Mouse (Mus musculus) myocyte (in vitro differentiated cells): ENCODE data around the gene Zfp940.

Experiments
- CEBPB ChIP-seq: IDR thresholded peaks from 2 replicates; pipeline ENCODE4 v1.6.1; 2011; ENCODE audit warnings: mild to moderate bottlenecking, moderate library complexity; ENCODE audit not compliant: poor library complexity, insufficient read depth, severe bottlenecking
- E2F4 ChIP-seq: IDR thresholded peaks from one replicate; pipeline ENCODE4 v1.6.1; 2011; ENCODE audit warnings: mild to moderate bottlenecking, control low read depth, moderate library complexity; ENCODE audit not compliant: insufficient read depth
- MAX ChIP-seq: IDR thresholded peaks from one replicate; pipeline ENCODE4 v1.6.1; 2011; ENCODE audit warnings: low read depth, mild to moderate bottlenecking, control low read depth
- MYOD1 ChIP-seq, 3 experiments: IDR thresholded peaks; one replicate each; pipeline ENCODE4 v1.6.1; 2011; ENCODE audit warnings: control low read depth in 2 of 3, low read depth in 2 of 3, mild to moderate bottlenecking in 2 of 3, moderate library complexity in 1 of 3; ENCODE audit not compliant: insufficient read length in 2 of 3, control insufficient read depth in 1 of 3
- MYOG ChIP-seq, 3 experiments: IDR thresholded peaks; one replicate each; pipeline ENCODE4 v1.6.1; 2011; ENCODE audit warnings: control low read depth in 2 of 3, low read depth in 2 of 3, mild to moderate bottlenecking in 2 of 3; ENCODE audit not compliant: insufficient read length in 2 of 3, control insufficient read depth in 1 of 3, insufficient read depth in 1 of 3
- POLR2A ChIP-seq: IDR thresholded peaks from one replicate; pipeline ENCODE4 v1.6.1; 2011; ENCODE audit warnings: low read depth, mild to moderate bottlenecking, control low read depth, moderate library complexity; ENCODE audit not compliant: insufficient read length
- POLR2AphosphoS2 ChIP-seq: IDR thresholded peaks from one replicate; pipeline ENCODE4 v1.6.1; 2011; ENCODE audit warnings: low read depth, control low read depth; ENCODE audit not compliant: insufficient read length
- REST ChIP-seq: IDR thresholded peaks from one replicate; pipeline ENCODE4 v1.6.1; 2011; ENCODE audit warnings: mild to moderate bottlenecking, control low read depth, moderate library complexity; ENCODE audit not compliant: insufficient read depth, insufficient read length
- SRF ChIP-seq: IDR thresholded peaks from one replicate; pipeline ENCODE4 v1.6.1; 2011; ENCODE audit warnings: low read depth; ENCODE audit not compliant: control insufficient read depth, insufficient read length
- TCF12 ChIP-seq: IDR thresholded peaks from one replicate; pipeline ENCODE4 v1.6.1; 2011; ENCODE audit warnings: mild to moderate bottlenecking, control low read depth; ENCODE audit not compliant: poor library complexity, insufficient read depth, severe bottlenecking
- TCF3 ChIP-seq: IDR thresholded peaks from one replicate; pipeline ENCODE4 v1.6.1; 2011; ENCODE audit warnings: low read depth, control low read depth; ENCODE audit not compliant: insufficient read length
- USF1 ChIP-seq: IDR thresholded peaks from one replicate; pipeline ENCODE4 v1.6.1; 2011; ENCODE audit warnings: low read depth, mild to moderate bottlenecking, control low read depth, moderate library complexity

DNA sequence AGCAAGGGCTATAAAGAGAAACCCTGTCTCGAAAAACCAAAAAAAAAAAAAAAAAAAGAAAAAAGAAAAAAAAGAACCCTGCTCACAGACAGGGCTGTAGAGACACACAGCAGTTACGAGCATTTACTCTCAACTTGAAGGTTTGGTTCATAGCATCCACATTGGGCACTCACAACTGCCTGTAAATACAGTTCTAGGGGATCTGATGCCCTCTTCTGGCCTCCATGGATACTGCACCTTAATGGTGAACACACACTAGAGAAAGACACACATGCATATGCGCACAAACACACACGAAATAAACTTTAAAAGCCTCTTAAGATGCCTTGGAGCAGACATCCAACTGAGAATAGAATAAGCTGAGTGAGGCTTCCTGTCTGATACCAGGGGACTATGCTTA lies 44.9 kb upstream of the Zfp940 start:
- TF ChIP-seq USF1: no peak
- TF ChIP-seq POLR2A: no peak
- TF ChIP-seq MAX: no peak
- no peak for TF ChIP-seq TCF3
- TF ChIP-seq TCF12: no peak
- no peak for TF ChIP-seq E2F4
- no peak for TF ChIP-seq MYOD1 (IDR thresholded peaks at IDR 0.05; ENCODE audit: control insufficient read depth in 1 of 3, insufficient read length in 2 of 3, low read depth in 2 of 3)
- no peak for TF ChIP-seq CEBPB
- TF ChIP-seq POLR2AphosphoS2: no peak
- TF ChIP-seq MYOG (IDR thresholded peaks at IDR 0.05; ENCODE audit: control insufficient read depth in 1 of 3, insufficient read depth in 1 of 3, insufficient read length in 2 of 3, low read depth in 2 of 3): no peak
- no peak for TF ChIP-seq SRF
- TF ChIP-seq REST: no peak
